Mouse (Mus musculus): ENCODE measurements around the gene Gdpd5. TPM values are rescaled to one million over a fixed set of nuclear protein-coding genes. Genes with fewer than 3 reads are reported as not detected.
A peak's percentile ranks its signal among the peaks of the same experiment; 100 is the strongest.

Gdpd5 gene
- 13.9 TPM for polyA plus RNA-seq (2021)

DNA sequence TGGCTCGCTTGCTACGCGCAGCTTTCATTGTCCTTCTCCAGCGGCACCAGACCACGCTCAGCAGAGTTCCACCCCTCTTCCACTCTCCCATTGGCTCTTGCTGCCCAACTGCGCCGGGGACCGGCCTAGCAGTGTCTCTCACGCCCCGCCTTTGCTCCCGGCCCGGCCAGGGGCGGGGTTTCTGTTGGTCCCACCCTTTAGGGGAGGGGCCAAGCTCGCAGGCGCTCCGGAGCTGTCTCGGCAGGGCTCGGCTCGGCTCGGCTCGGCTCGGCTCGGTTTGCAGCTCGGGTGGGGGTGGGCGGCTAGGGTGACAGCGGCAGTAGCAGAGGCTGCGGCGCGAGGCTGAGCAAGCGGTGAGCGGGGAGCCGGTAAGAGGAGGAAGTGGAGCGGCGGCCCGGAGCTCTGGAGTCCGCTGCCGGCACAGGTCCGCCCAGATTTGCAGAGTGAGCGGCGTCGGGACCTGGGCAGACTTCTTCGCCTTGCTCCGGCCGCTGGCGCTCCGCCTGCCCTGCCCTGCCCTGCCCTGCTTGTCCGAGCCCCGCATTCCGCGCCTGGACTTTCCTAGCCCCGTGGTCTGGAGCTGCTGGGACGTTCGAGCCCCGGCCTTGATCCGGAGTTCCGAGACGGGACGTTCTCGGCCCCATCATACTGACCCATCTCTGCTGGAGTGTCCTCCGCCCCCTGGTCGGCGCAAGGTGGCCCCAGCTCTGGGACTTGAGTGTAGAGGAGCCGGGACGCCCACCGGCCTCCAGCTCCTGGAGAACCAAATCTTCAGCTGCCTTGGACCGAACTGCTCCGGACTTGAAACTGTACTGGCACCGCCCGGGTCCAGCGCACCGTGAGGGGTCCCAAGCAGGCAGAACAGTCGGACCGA lies at the start of gene Gdpd5:
TSS of gene Gdpd5 (plus strand) at position 201 of the 874 bp plus-strand sequence.
- no peak for TF ChIP-seq CTCF (IDR thresholded peaks at IDR 0.05)
- in situ Hi-C loops (cut with MboI; ENCODE audit: low pct_unique_long_range_greater_than_20kb) = loop anchor here (5.0 kb wide), 1 partner anchor 61 kb away; no protein-coding TSS in a partner anchor
- ATAC-seq (peak; percentile 87), DNase-seq (ENCODE audit: low read depth, low spot score) (peak; percentile 86)
- no peaks in the 10 kb centered on the region for H3K27me3 ChIP-seq
- ChIA-PET POLR2A (interaction anchor here (0.9 to 1.2 kb wide), 3 partner anchors 10 to 66 kb away, joined by 3 read pairs; no protein-coding TSS in a partner anchor), CTCF (interaction anchor here (0.8 to 1.3 kb wide), 3 partner anchors 48 to 72 kb away, joined by 3 to 4 read pairs (median 3); no protein-coding TSS in a partner anchor)

DNA sequence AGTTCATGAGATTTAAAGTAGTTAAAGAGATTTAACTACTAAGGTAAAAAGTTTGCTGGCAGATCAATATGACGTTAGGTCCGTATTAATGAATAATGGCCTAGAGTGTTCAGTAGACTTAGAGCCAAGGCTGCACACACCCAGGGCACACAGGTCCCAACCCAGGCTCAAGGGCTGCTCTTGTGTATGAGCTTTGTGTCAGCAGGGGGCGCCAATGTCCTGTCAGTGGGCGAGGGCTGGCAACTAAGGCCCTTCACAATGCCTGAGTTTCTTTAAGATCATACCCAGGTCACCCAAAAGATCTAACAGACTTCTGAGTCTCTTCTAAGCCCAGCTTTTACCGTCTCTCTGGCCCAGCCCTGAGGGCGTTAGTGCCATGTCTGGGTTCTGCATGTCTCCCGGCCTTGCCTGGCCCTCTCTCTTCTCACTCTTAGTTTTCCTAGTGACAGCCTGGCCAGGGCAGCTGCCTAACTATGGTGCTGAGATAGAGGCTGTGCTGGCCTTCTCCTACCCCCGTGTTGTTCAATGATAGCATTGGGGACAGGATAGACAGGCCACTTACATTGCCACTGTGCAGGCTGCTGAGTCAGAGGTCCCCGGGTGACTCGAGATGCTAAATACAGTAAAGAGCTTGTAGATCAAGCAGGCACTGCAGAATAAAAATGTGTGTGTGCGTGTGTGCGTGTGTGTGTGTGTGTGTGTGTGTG lies 48.3 kb upstream of the Gdpd5 start:
- ATAC-seq (no peak), DNase-seq (ENCODE audit: low read depth, low spot score) (no peak)
- peak; percentile 93 for TF ChIP-seq CTCF (IDR thresholded peaks at IDR 0.05)
- in situ Hi-C loops (cut with MboI; ENCODE audit: low pct_unique_long_range_greater_than_20kb) = no loop called here
- H3K27me3 ChIP-seq = no peaks in the 10 kb centered on the region
- POLR2A ChIA-PET = interaction anchor here (1.0 to 1.6 kb wide), 2 partner anchors 23 to 32 kb away, joined by 3 to 4 read pairs; no protein-coding TSS in a partner anchor
- CTCF ChIA-PET = interaction anchor here (0.7 to 4.0 kb wide), 12 partner anchors 16 to 48 kb away, joined by 3 to 68 read pairs (median 4); partner anchors contain the start of genes Gdpd5 and Serpinh1

DNA sequence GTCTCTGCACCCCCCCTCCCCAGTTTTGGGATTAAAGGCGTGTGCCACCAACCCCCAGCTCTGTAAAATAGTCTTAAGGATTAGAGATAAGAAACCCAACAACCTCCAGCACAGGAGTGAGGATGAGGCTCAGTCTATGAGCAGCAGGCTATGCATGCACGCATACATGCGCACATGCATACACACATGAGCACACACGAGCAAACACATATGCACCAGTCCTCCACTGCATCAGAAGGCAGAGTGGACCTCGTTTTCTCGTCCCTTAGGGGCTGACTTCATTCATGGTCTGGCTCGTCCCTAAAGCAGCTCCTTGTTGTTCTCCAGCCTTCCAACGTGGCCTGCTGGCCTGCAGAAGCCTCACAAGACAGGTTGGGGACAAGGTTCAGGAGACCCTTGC lies 40.5 kb upstream of the Gdpd5 start:
- DNase-seq (ENCODE audit: low read depth, low spot score) = no peak
- ChIA-PET POLR2A (interaction anchor here (0.6 kb wide), 1 partner anchor 102 kb away, joined by 3 read pairs; no protein-coding TSS in a partner anchor), CTCF (no interaction called here)
- in situ Hi-C loops (cut with MboI; ENCODE audit: low pct_unique_long_range_greater_than_20kb) = no loop called here
- no peak for ATAC-seq
- TF ChIP-seq CTCF (IDR thresholded peaks at IDR 0.05) = no peak
- no peaks in the 10 kb centered on the region for H3K27me3 ChIP-seq

DNA sequence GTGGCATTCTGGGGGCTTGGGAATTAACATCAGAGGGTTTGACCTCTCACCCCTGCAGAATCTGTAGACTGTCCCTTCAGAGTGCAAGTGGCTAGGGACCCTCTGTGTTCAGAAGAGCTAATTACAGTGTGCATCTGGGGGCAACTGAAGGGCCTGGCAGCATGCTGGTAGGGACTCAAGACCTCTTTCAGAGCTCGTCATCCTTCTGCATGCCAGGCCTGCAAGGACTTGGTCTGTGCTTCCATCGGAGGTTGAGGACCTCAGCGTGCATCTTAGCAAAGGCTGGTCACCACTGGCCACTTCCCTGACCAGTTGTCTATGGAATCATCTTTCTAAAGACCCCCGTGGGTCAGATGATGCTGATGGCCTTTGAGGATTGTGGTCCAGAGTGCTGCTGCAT lies 37.6 kb upstream of the Gdpd5 start:
- no peak for TF ChIP-seq CTCF (IDR thresholded peaks at IDR 0.05)
- H3K27me3 ChIP-seq = no peaks in the 10 kb centered on the region
- no peak for DNase-seq (ENCODE audit: low read depth, low spot score)
- no peak for ATAC-seq
- in situ Hi-C loops (cut with MboI; ENCODE audit: low pct_unique_long_range_greater_than_20kb) = no loop called here
- POLR2A ChIA-PET = interaction anchor here (1.0 kb wide), 1 partner anchor 38 kb away, joined by 4 read pairs; no protein-coding TSS in a partner anchor
- CTCF ChIA-PET = no interaction called here

DNA sequence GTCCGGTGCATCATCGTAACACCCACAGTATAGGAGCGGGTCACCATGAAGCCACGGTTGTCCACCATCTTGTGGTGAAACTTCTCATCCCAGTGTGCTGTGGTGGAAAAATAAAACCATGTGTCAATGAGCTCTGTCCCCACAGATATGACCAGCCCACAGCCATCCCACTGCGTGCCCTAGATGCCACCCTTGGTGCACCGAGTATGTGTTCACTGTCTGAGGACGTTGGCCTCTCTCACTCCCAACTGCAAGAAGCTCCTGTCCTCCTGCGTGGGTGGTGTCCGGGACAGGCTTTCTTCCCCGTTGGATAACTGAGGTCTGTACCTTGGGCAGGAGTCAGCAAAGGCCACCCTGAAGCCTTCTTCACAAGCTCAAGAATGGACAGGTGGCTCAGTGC lies 33.9 kb upstream of the Gdpd5 start:
- ChIA-PET POLR2A (interaction anchor here (0.5 kb wide), 1 partner anchor 137 kb away, joined by 3 read pairs; the partner anchor contains the start of gene Rps3), CTCF (no interaction called here)
- no peak for TF ChIP-seq CTCF (IDR thresholded peaks at IDR 0.05)
- no peaks in the 10 kb centered on the region for H3K27me3 ChIP-seq
- no peak for ATAC-seq
- in situ Hi-C loops (cut with MboI; ENCODE audit: low pct_unique_long_range_greater_than_20kb) = no loop called here
- DNase-seq (ENCODE audit: low read depth, low spot score) = no peak

DNA sequence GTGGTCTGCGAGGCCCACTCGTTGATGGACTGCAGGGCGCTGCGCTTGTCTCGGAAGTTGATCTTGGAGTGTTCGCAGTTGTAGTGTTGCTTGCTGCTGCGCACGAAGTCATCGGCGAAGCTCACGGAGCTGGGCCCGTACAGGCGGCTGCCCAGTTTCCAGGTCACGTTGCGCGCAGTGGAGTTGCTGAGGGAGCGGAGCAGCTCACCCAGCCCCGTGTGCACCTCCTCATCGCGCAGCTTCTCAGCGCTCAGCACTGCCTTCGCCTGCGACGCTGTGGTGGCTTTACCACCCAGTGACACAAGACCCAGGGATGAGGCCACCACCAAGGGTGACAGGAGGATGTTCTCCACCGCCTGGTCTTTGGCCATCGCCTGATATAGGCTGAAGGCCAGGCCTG lies 32.3 kb upstream of the Gdpd5 start:
- ChIA-PET CTCF (interaction anchor here (1.0 kb wide), 1 partner anchor 16 kb away, joined by 4 read pairs; no protein-coding TSS in a partner anchor), POLR2A (no interaction called here)
- ATAC-seq = no peak
- DNase-seq (ENCODE audit: low read depth, low spot score) = no peak
- no peak for TF ChIP-seq CTCF (IDR thresholded peaks at IDR 0.05)
- H3K27me3 ChIP-seq = no peaks in the 10 kb centered on the region
- in situ Hi-C loops (cut with MboI; ENCODE audit: low pct_unique_long_range_greater_than_20kb) = no loop called here

DNA sequence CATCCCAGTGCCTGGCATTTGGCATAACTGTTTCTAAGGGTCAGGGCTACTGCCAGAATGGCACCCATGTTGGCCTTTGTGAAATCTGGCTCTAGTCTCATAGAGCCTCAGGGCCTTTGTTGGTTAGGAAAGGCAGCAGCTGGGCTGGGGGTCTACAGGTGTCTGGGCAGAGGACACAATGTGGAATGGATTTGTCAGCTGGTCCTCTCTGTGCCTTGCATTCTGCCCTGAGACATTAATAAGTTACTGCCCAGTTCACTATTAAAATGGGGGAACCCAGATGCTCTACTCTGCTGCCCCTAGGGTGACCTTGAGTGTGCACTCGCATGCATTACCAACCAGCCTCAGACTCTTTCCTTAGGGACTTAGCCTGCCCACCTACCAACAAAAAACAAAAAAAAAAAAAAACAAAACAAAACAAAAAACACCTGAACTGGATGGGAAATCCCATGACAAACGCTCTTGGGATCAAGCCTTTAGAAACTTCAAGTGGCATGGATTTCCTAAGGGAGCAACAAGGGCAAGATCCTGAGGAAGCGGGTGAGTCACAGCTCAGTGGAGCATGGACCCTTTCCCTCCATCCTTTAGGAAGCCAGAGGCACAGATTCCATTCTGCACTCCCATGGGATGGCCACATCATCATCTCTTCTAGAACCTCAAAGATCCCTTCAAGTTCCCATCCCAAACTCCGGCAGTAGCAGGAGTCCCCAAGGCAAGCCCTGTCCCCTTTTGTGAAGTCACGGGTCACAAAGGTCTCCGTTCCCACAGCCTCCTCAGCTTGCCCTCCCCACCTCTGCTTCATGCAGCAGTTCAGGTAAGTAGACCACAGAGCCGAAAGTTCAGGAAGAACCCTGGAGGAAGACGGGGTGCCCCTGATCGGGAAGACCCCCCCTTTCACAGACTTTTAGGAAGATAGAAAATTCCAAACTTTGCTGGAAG lies 31.2 kb upstream of the Gdpd5 start:
- POLR2A ChIA-PET = interaction anchor here (0.6 to 2.2 kb wide), 3 partner anchors 14 to 38 kb away, joined by 3 to 7 read pairs (median 4); no protein-coding TSS in a partner anchor
- DNase-seq (ENCODE audit: low read depth, low spot score) (no peak), ATAC-seq (no peak)
- no peak for TF ChIP-seq CTCF (IDR thresholded peaks at IDR 0.05)
- CTCF ChIA-PET = interaction anchor here (1.0 to 1.6 kb wide), 2 partner anchors 17 kb away, joined by 4 to 5 read pairs; no protein-coding TSS in a partner anchor
- in situ Hi-C loops (cut with MboI; ENCODE audit: low pct_unique_long_range_greater_than_20kb) = no loop called here
- no peaks in the 10 kb centered on the region for H3K27me3 ChIP-seq

DNA sequence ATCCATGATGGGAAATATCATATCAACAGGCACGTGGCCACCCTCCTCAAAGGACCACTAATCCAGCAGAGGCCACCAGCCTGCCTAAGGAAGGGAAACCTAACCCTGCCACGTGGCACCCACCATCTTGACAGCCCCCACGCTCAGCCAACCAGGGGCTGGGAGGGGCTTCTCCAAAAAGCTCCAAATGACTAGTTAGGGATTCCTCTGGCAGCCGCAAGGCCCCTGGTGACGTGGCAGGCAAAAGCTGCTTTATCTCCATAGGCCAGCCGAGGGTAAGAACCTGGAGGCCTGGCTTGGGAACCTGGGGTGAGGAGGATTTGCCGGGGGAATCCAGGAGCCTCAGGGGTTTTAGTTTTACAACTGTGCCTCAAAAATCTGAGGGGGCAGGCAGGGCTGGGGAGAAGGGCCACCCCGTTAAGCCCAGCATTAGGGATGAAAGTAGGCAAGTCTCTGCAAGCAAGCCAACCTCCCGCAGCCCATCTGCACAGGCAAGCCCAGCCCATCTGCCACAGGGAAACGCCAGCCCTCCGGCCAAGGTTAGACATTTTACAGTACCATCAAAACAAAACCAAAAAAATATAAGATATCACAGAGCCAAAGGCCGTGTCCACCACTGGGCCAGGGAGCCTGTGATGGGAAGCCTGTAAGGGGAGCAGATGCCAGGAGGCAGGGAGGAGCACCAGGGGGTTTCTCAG lies 30.0 kb upstream of the Gdpd5 start:
- POLR2A ChIA-PET = interaction anchor here (0.6 to 2.2 kb wide), 3 partner anchors 13 to 380 kb away, joined by 3 to 7 read pairs (median 4); no protein-coding TSS in a partner anchor
- no peak for TF ChIP-seq CTCF (IDR thresholded peaks at IDR 0.05)
- CTCF ChIA-PET = interaction anchor here (1.6 kb wide), 1 partner anchor 19 kb away, joined by 5 read pairs; no protein-coding TSS in a partner anchor
- DNase-seq (ENCODE audit: low read depth, low spot score) (no peak), ATAC-seq (no peak)
- H3K27me3 ChIP-seq = no peaks in the 10 kb centered on the region
- in situ Hi-C loops (cut with MboI; ENCODE audit: low pct_unique_long_range_greater_than_20kb) = no loop called here

Measured in Patski (cell line).